Mouse (Mus musculus): ENCODE data around the gene Xrcc1. TPM values are rescaled to one million over a fixed set of nuclear protein-coding genes. Genes with fewer than 3 reads are reported as not detected.

Gene Xrcc1
- polyA plus RNA-seq, 1 experiment from 2014 or later, result 41.1 TPM

DNA sequence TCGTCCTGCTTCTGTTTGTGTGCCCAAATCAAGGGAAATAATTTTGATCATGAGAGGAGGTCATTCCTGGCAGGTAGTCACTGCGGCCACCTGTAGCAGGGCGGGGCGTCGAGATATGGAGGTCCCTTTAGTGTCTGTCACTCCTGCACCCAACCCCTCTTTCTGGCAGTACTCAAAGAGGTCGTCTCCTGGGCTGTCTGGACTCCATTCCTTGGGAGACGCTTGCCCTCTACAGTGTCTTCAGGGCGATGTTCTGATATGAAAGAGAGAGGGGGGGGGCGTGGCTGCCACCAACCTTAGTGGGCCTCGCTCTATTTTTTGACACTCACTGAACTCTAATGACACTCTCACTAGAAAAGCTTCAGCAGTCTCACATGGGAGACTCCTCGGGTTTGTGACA lies 16.5 kb upstream of the Xrcc1 start:
- ATAC-seq (ENCODE audit: insufficient read depth), result no peak

GRCm38 (mm10) chr7:24530062-24530931 lies 15.8 kb upstream of the Xrcc1 start, which contains the start of gene Irgq:
Gene Irgq (plus strand): TSS chr7:24530689.
- Histone ChIP-seq H3K9me3 (replicated peaks) (no peaks in the 10 kb centered on the region), H3K27me3 (no peaks in the 10 kb centered on the region), H3K9ac (peak within 1 kb of the TSS; percentile 74), H3K4me2 (peak within 1 kb of the TSS; percentile 97), H3K4me3 (replicated peaks) (peak within 1 kb of the TSS; percentile 67), H3K4me1 (replicated peaks) (peaks cover 28% of the 10 kb centered on the region), H3K36me3 (replicated peaks) (peaks cover 18% of the 10 kb centered on the region), H3K27ac (replicated peaks) (peak within 1 kb of the TSS; percentile 77)
- ATAC-seq (ENCODE audit: insufficient read depth), result peak; percentile 92
- WGBS (ENCODE audit: insufficient replicate concordance), result under 1% methylated on average over 44 of the region's 44 CpGs

More for the DNA sequence above, 16.5 kb upstream of the Xrcc1 start:
- peaks cover 28% of the 10 kb centered on the region for H3K4me1 ChIP-seq (replicated peaks)
- H3K9ac ChIP-seq, result peak overlapping the region; percentile 74
- H3K4me2 ChIP-seq, result peak overlapping the region; percentile 97
- 33% methylated on average over 11 of the region's 11 CpGs for WGBS (ENCODE audit: insufficient replicate concordance)
- H3K27ac ChIP-seq (replicated peaks), result peak overlapping the region; percentile 77
- no peaks in the 10 kb centered on the region for H3K27me3 ChIP-seq
- peak overlapping the region; percentile 67 for H3K4me3 ChIP-seq (replicated peaks)
- H3K36me3 ChIP-seq (replicated peaks), result peaks cover 17% of the 10 kb centered on the region
- H3K9me3 ChIP-seq (replicated peaks), result no peaks in the 10 kb centered on the region

- Histone ChIP-seq H3K27ac (replicated peaks) (peak overlapping the region; percentile 77), H3K27me3 (no peaks in the 10 kb centered on the region), H3K9ac (peak overlapping the region; percentile 74), H3K4me2 (peak overlapping the region; percentile 97), H3K4me1 (replicated peaks) (peaks cover 28% of the 10 kb centered on the region), H3K36me3 (replicated peaks) (peaks cover 18% of the 10 kb centered on the region), H3K9me3 (replicated peaks) (no peaks in the 10 kb centered on the region), H3K4me3 (replicated peaks) (peak overlapping the region; percentile 67)
- 2% methylated on average over 43 of the region's 43 CpGs for WGBS (ENCODE audit: insufficient replicate concordance)
- peak; percentile 32; the same call in 1 of the 2 replicates for ATAC-seq (ENCODE audit: insufficient read depth)
Observed at GRCm38 (mm10) chr7:24531211-24531971, 14.7 kb upstream of the Xrcc1 start.

DNA sequence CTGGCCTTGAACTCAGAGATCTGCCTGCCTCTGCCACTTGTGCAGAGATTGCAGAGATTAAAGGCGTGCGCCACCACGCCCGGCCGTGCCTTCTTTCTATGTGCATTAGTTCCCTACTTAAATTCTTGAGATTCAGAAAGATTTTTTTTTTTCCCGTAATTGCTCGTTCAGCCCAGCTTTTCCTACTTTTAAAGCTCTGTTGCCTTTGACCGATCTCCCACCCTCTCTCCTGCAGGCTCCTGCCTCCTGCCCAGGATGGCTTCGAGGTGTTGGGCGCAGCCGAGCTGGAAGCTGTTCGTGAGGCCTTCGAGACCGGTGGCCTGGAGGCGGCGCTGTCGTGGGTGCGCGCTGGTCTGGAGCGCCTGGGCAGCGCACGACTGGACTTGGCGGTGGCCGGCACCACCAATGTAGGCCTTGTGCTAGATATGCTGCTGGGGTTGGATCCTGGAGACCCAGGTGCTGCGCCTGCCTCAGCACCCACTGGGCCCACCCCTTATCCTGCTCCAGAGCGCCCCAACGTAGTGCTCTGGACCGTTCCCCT lies 13.0 kb upstream of the Xrcc1 start:
- H3K9ac ChIP-seq, result no peak overlapping the region
- H3K4me1 ChIP-seq (replicated peaks), result peaks cover 28% of the 10 kb centered on the region
- H3K4me2 ChIP-seq, result no peak overlapping the region
- no peaks in the 10 kb centered on the region for H3K27me3 ChIP-seq
- no peak overlapping the region for H3K27ac ChIP-seq (replicated peaks)
- peaks cover 18% of the 10 kb centered on the region for H3K36me3 ChIP-seq (replicated peaks)
- ATAC-seq (ENCODE audit: insufficient read depth), result no peak
- H3K4me3 ChIP-seq (replicated peaks), result no peak overlapping the region
- 86% methylated on average over 28 of the region's 28 CpGs for WGBS (ENCODE audit: insufficient replicate concordance)
- H3K9me3 ChIP-seq (replicated peaks), result no peaks in the 10 kb centered on the region

GRCm38 (mm10) chr7:24533806-24534205 lies 12.3 kb upstream of the Xrcc1 start:
- Histone ChIP-seq H3K9me3 (replicated peaks) (no peaks in the 10 kb centered on the region), H3K36me3 (replicated peaks) (peaks cover 18% of the 10 kb centered on the region), H3K27me3 (no peaks in the 10 kb centered on the region), H3K4me3 (replicated peaks) (no peak overlapping the region), H3K27ac (replicated peaks) (no peak overlapping the region), H3K9ac (no peak overlapping the region), H3K4me2 (no peak overlapping the region), H3K4me1 (replicated peaks) (peaks cover 28% of the 10 kb centered on the region)
- no peak for ATAC-seq (ENCODE audit: insufficient read depth)
- WGBS (ENCODE audit: insufficient replicate concordance), result 77% methylated on average over 42 of the region's 42 CpGs

- Histone ChIP-seq H3K4me2 (no peak overlapping the region), H3K9me3 (replicated peaks) (no peaks in the 10 kb centered on the region), H3K36me3 (replicated peaks) (peaks cover 18% of the 10 kb centered on the region), H3K4me1 (replicated peaks) (peaks cover 24% of the 10 kb centered on the region), H3K27ac (replicated peaks) (no peak overlapping the region), H3K27me3 (no peaks in the 10 kb centered on the region), H3K9ac (no peak overlapping the region), H3K4me3 (replicated peaks) (no peak overlapping the region)
- 81% methylated on average over 19 of the region's 19 CpGs for WGBS (ENCODE audit: insufficient replicate concordance)
- no peak for ATAC-seq (ENCODE audit: insufficient read depth)
Observed at GRCm38 (mm10) chr7:24534301-24534700, 11.8 kb upstream of the Xrcc1 start.

GRCm38 (mm10) chr7:24537081-24537480 lies 9.0 kb upstream of the Xrcc1 start:
- H3K27me3 ChIP-seq, result no peaks in the 10 kb centered on the region
- ATAC-seq (ENCODE audit: insufficient read depth), result no peak

DNA sequence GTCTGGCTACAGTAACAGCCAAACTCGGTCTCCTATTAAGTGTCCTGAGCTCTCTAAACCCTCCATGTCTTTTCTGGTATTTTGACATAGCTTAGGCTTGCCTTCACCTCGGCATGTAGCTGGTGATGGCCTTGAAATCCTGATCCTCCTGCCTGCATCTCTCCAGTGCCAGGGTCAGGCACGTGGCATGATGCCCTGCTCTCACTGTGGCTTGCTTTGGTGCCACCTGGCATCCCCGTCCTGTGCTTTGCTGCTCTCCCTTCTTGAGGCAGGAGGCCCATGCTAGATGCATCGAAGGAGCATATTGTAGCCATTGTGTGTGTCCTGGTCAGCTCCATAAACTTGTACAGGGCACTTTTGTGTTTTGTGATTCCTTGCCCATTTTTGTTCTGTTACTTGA lies 8.5 kb upstream of the Xrcc1 start:
- Histone ChIP-seq H3K27ac (replicated peaks) (no peak overlapping the region), H3K4me3 (replicated peaks) (no peak overlapping the region), H3K4me1 (replicated peaks) (0 out of 2 replicates have a peak, but pooled peaks cover 4% of the 10 kb centered on the region), H3K9ac (no peak overlapping the region), H3K27me3 (no peaks in the 10 kb centered on the region), H3K36me3 (replicated peaks) (peaks cover 18% of the 10 kb centered on the region), H3K4me2 (no peak overlapping the region), H3K9me3 (replicated peaks) (no peaks in the 10 kb centered on the region)
- 50% methylated on average over 5 of the region's 5 CpGs for WGBS (ENCODE audit: insufficient replicate concordance)
- no peak for ATAC-seq (ENCODE audit: insufficient read depth)

More at GRCm38 (mm10) chr7:24537081-24537480, 9.0 kb upstream of the Xrcc1 start:
- H3K36me3 ChIP-seq (replicated peaks), result peaks cover 18% of the 10 kb centered on the region
- no peaks in the 10 kb centered on the region for H3K9me3 ChIP-seq (replicated peaks)
- H3K9ac ChIP-seq, result no peak overlapping the region
- H3K4me2 ChIP-seq, result no peak overlapping the region
- no peak overlapping the region for H3K4me3 ChIP-seq (replicated peaks)
- peaks cover 5% of the 10 kb centered on the region; the same call in 1 of the 2 replicates for H3K4me1 ChIP-seq (replicated peaks)
- WGBS (ENCODE audit: insufficient replicate concordance), result 72% methylated on average over 4 of the region's 4 CpGs
- no peak overlapping the region for H3K27ac ChIP-seq (replicated peaks)

GRCm38 (mm10) chr7:24538154-24538553 lies 7.9 kb upstream of the Xrcc1 start:
- Histone ChIP-seq H3K36me3 (replicated peaks) (peaks cover 14% of the 10 kb centered on the region), H3K9me3 (replicated peaks) (no peaks in the 10 kb centered on the region), H3K4me3 (replicated peaks) (no peak overlapping the region), H3K27ac (replicated peaks) (no peak overlapping the region), H3K9ac (no peak overlapping the region), H3K4me2 (no peak overlapping the region), H3K27me3 (no peaks in the 10 kb centered on the region), H3K4me1 (replicated peaks) (0 out of 2 replicates have a peak, but pooled peaks cover 4% of the 10 kb centered on the region)
- WGBS (ENCODE audit: insufficient replicate concordance), result 30% methylated on average over 5 of the region's 5 CpGs
- ATAC-seq (ENCODE audit: insufficient read depth), result no peak

- 43% methylated on average over 5 of the region's 5 CpGs for WGBS (ENCODE audit: insufficient replicate concordance)
- Histone ChIP-seq H3K4me2 (no peak overlapping the region), H3K4me3 (replicated peaks) (no peak overlapping the region)
Observed at GRCm38 (mm10) chr7:24538701-24539100, 7.4 kb upstream of the Xrcc1 start.

GRCm38 (mm10) chr7:24539686-24540085 lies 6.4 kb upstream of the Xrcc1 start:
- no peak overlapping the region for H3K9ac ChIP-seq
- H3K4me3 ChIP-seq (replicated peaks), result no peak overlapping the region
- 76% methylated on average over 4 of the region's 4 CpGs for WGBS (ENCODE audit: insufficient replicate concordance)
- no peak overlapping the region for H3K4me2 ChIP-seq
- no peak for ATAC-seq (ENCODE audit: insufficient read depth)
- no peaks in the 10 kb centered on the region for H3K36me3 ChIP-seq (replicated peaks)
- H3K27me3 ChIP-seq, result no peaks in the 10 kb centered on the region
- H3K4me1 ChIP-seq (replicated peaks), result 0 out of 2 replicates have a peak, but pooled peaks cover 4% of the 10 kb centered on the region
- no peaks in the 10 kb centered on the region for H3K9me3 ChIP-seq (replicated peaks)
- H3K27ac ChIP-seq (replicated peaks), result no peak overlapping the region

More at GRCm38 (mm10) chr7:24538701-24539100, 7.4 kb upstream of the Xrcc1 start:
- Histone ChIP-seq H3K4me1 (replicated peaks) (0 out of 2 replicates have a peak, but pooled peaks cover 4% of the 10 kb centered on the region), H3K27me3 (no peaks in the 10 kb centered on the region), H3K9me3 (replicated peaks) (no peaks in the 10 kb centered on the region), H3K36me3 (replicated peaks) (peaks cover 9% of the 10 kb centered on the region), H3K27ac (replicated peaks) (no peak overlapping the region), H3K9ac (no peak overlapping the region)
- ATAC-seq (ENCODE audit: insufficient read depth), result no peak
